Mouse (Mus musculus) megakaryocyte, embryonic 14.5 days (primary cell): Measurements from ENCODE around the gene Hist1h2bk.

ENCODE experiments used
- FLI1 ChIP-seq: IDR thresholded peaks from 2 replicates; pipeline ENCODE4 v1.6.1; 2012; ENCODE audit warnings: low read length, inconsistent platforms, mixed read lengths
- GATA1 ChIP-seq: IDR thresholded peaks from 3 replicates; pipeline ENCODE4 v1.6.1; 2012; ENCODE audit warnings: mixed read lengths, low read length, inconsistent platforms, borderline replicate concordance

GRCm38 (mm10) chr13:21999147-21999546 is 36.5 kb upstream of the Hist1h2bk start:
- TF ChIP-seq GATA1 (no peak), FLI1 (no peak)
